Mouse (Mus musculus) heart, postnatal 0 days (tissue): ENCODE measurements around the gene Cdon. TPM values are rescaled to one million over a fixed set of nuclear protein-coding genes. Genes with fewer than 3 reads are reported as not detected.

Experiments
- ATAC-seq: fragments of 200-750 bp; cut with Nextera tagmentation; 2 replicates; pipeline ENCODE4 v1.8.0; 2017; ENCODE audit warnings: low read depth, moderate number of reproducible peaks, moderate library complexity; ENCODE audit not compliant: insufficient read depth
- DNase-seq: peaks from one replicate; pipeline ENCODE4 v3.0.0-alpha.2; 2016; ENCODE audit warnings: low spot score
- H3K27ac ChIP-seq: fragments of 300-500 bp; sonication (generic); 2 replicates; pipeline ENCODE4 v1.5.1; 2014; ENCODE audit warnings: low read depth, mild to moderate bottlenecking
- H3K27me3 ChIP-seq: fragments of 300-500 bp; sonication (generic); 2 replicates; pipeline ENCODE4 v1.6.1; 2014; ENCODE audit warnings: low read length, mixed read lengths; ENCODE audit not compliant: control insufficient read depth, insufficient read depth
- H3K36me3 ChIP-seq: fragments of 300-500 bp; sonication (generic); replicated peaks from 2 replicates; pipeline ENCODE4 v1.6.1; 2014; ENCODE audit warnings: low read length, mixed read lengths; ENCODE audit not compliant: control insufficient read depth, insufficient read depth
- H3K4me1 ChIP-seq: fragments of 300-500 bp; sonication (generic); 2 replicates; pipeline ENCODE4 v1.6.1; 2014; ENCODE audit warnings: antibody characterized with exemption; ENCODE audit not compliant: control insufficient read depth, insufficient read depth
- H3K4me2 ChIP-seq: fragments of 300-500 bp; sonication (generic); 2 replicates; pipeline ENCODE4 v1.6.1; 2014; ENCODE audit warnings: low read depth, mild to moderate bottlenecking, low read length, moderate library complexity
- H3K4me3 ChIP-seq: fragments of 300-500 bp; sonication (generic); 2 replicates; pipeline ENCODE4 v1.5.1; 2014; ENCODE audit warnings: low read depth, low read length
- H3K9ac ChIP-seq: fragments of 300-500 bp; sonication (generic); replicated peaks from 2 replicates; pipeline ENCODE4 v1.6.1; 2014; ENCODE audit warnings: low read depth, low read length, mixed read lengths
- H3K9me3 ChIP-seq: fragments of 300-500 bp; sonication (generic); replicated peaks from 2 replicates; pipeline ENCODE4 v1.6.1; 2016; ENCODE audit warnings: low read length; ENCODE audit not compliant: control insufficient read depth
- CTCF ChIP-seq: IDR thresholded peaks from 2 replicates; pipeline ENCODE4 v1.5.1; 2016; ENCODE audit warnings: antibody characterized with exemption, control low read depth, low read depth
- EP300 ChIP-seq: IDR thresholded peaks from 2 replicates; pipeline ENCODE4 v1.6.1; 2016; ENCODE audit warnings: antibody characterized with exemption, low read depth
- WGBS: fragments of 180-500 bp; shearing (Covaris S2); extraction: QIAGEN DNeasy Blood & Tissue Kit; methylation state at CpG from one replicate; pipeline ENCODE4 v1.1.7; 2014; 5-methylcytosine and 5-hydroxymethylcytosine counted together
- polyA plus RNA-seq: library from polyadenylated mRNA; unstranded; fragments of >200 nt; fragmentation: Nextera tagmentation; extraction: Ambion mirVana; gene quantifications from 2 replicates; pipeline ENCODE4 v1.2.1, GENCODE M21; 2015
- total RNA-seq: library from RNA; depleted of rRNA; stranded (reverse); fragments of >200 nt; gene quantifications from 2 replicates; pipeline ENCODE4 v1.2.3, GENCODE M21; 2014; ENCODE audit warnings: low replicate concordance

Gene Cdon
- total and polyA plus RNA-seq, 2 experiments from 2014 or later = 2.3 to 36.4 TPM

GRCm38 (mm10) chr9:35499946-35500345, 79.0 kb downstream of the Cdon start:
- no peak overlapping the region for H3K9ac ChIP-seq
- WGBS = 86% methylated on average over 6 of the region's 6 CpGs
- TF ChIP-seq EP300 (no peak), CTCF (no peak)
- DNase-seq = no peak
- H3K4me1 ChIP-seq = no peaks in the 10 kb centered on the region
- H3K27me3 ChIP-seq = no peaks in the 10 kb centered on the region
- no peaks in the 10 kb centered on the region for H3K9me3 ChIP-seq
- H3K4me3 ChIP-seq = no peak overlapping the region
- no peak for ATAC-seq
- no peak overlapping the region for H3K4me2 ChIP-seq
- H3K36me3 ChIP-seq = peaks cover 16% of the 10 kb centered on the region
- H3K27ac ChIP-seq = no peak overlapping the region

GRCm38 (mm10) chr9:35502361-35503000, 81.6 kb downstream of the Cdon start:
- H3K36me3 ChIP-seq = peaks cover 12% of the 10 kb centered on the region
- H3K27ac ChIP-seq = no peak overlapping the region
- no peak for DNase-seq
- TF ChIP-seq CTCF (no peak), EP300 (no peak)
- ATAC-seq = no peak
- H3K4me3 ChIP-seq = no peak overlapping the region
- peaks cover 6% of the 10 kb centered on the region; the same call in 1 of the 2 replicates for H3K4me1 ChIP-seq
- H3K27me3 ChIP-seq = no peaks in the 10 kb centered on the region
- no peak overlapping the region for H3K4me2 ChIP-seq
- H3K9ac ChIP-seq = no peak overlapping the region
- no peaks in the 10 kb centered on the region for H3K9me3 ChIP-seq
- 92% methylated on average over 10 of the region's 10 CpGs for WGBS

- H3K4me1 ChIP-seq = peaks cover 23% of the 10 kb centered on the region; the same call in 1 of the 2 replicates
- DNase-seq = peak; percentile 84
- H3K27ac ChIP-seq = peak overlapping the region; percentile 87
- no peak overlapping the region for H3K4me3 ChIP-seq
- ATAC-seq = peak; percentile 93
- TF ChIP-seq CTCF = no peak
- no peak for TF ChIP-seq EP300
- H3K27me3 ChIP-seq = no peaks in the 10 kb centered on the region
- no peak overlapping the region for H3K9ac ChIP-seq
- H3K4me2 ChIP-seq = peak overlapping the region; percentile 39
- no peaks in the 10 kb centered on the region for H3K9me3 ChIP-seq
- no peaks in the 10 kb centered on the region; the same call in 1 of the 2 replicates for H3K36me3 ChIP-seq
- WGBS = 16% methylated on average over 8 of the region's 8 CpGs
These were observed 87.3 kb downstream of the Cdon start for GRCm38 (mm10) chr9:35508234-35508633.

- H3K4me1 ChIP-seq = peaks cover 2% of the 10 kb centered on the region; the same call in 1 of the 2 replicates
- 78% methylated on average over 4 of the region's 4 CpGs for WGBS
- no peak overlapping the region for H3K4me3 ChIP-seq
- no peak overlapping the region for H3K27ac ChIP-seq
- H3K9ac ChIP-seq = no peak overlapping the region
- H3K27me3 ChIP-seq = no peaks in the 10 kb centered on the region
- no peaks in the 10 kb centered on the region for H3K9me3 ChIP-seq
- H3K36me3 ChIP-seq = no peaks in the 10 kb centered on the region
- H3K4me2 ChIP-seq = no peak overlapping the region
- no peak for DNase-seq
- ATAC-seq = no peak
- TF ChIP-seq EP300 (no peak), CTCF (no peak)
These were observed 93.0 kb downstream of the Cdon start for GRCm38 (mm10) chr9:35513900-35514299.

GRCm38 (mm10) chr9:35516182-35516581, 95.3 kb downstream of the Cdon start:
- no peak for TF ChIP-seq EP300
- TF ChIP-seq CTCF = no peak

DNA sequence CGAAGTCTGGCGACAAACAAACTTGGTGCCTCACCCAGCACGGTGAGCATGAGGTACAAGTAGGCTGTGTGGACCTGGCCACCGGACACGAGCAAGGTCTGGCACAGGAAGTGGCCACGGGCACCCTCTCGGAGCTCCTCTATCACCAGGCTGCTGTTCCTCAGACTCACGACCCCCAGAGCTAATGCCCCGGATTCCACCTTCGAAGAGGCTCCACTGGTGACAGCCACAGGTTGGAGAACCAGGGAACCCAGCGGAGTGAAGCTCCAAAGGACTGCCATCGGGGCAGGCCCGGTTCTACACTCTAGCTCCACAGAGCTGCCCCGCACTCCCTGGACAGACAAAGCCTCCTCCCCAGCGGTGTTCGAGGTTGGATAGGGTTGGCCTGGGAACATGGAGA, 95.8 kb downstream of the Cdon start:
- Histone ChIP-seq H3K27ac (no peak overlapping the region), H3K9me3 (no peaks in the 10 kb centered on the region), H3K27me3 (no peaks in the 10 kb centered on the region), H3K4me3 (no peak overlapping the region), H3K4me2 (no peak overlapping the region), H3K4me1 (no peaks in the 10 kb centered on the region), H3K9ac (no peak overlapping the region), H3K36me3 (no peaks in the 10 kb centered on the region)
- ATAC-seq (no peak), DNase-seq (no peak)
- WGBS = 86% methylated on average over 16 of the region's 16 CpGs
- TF ChIP-seq CTCF (no peak), EP300 (no peak)

More at GRCm38 (mm10) chr9:35516182-35516581, 95.3 kb downstream of the Cdon start:
- H3K36me3 ChIP-seq = no peaks in the 10 kb centered on the region
- H3K27ac ChIP-seq = no peak overlapping the region
- no peaks in the 10 kb centered on the region for H3K4me1 ChIP-seq
- ATAC-seq = no peak
- no peak for DNase-seq
- no peak overlapping the region for H3K4me2 ChIP-seq
- WGBS = 69% methylated on average over 5 of the region's 5 CpGs
- H3K27me3 ChIP-seq = no peaks in the 10 kb centered on the region
- H3K9me3 ChIP-seq = no peaks in the 10 kb centered on the region
- H3K9ac ChIP-seq = no peak overlapping the region
- H3K4me3 ChIP-seq = no peak overlapping the region
